ENCODE assay signal across 8 mouse cellular contexts in genomic region chr4:44004126-44004525, GRCm38 (mm10). TPM values are rescaled to one million over a fixed set of nuclear protein-coding genes. Genes with fewer than 3 reads are reported as not detected.
DNase-seq lines count a peak whose midpoint lies in the region; ATAC-seq and TF ChIP-seq lines count a peak whose summit lies in the region.

Clta (plus strand) TSS chr4:44004452.

- no peak within 1 kb of the TSS for H3K4me2 ChIP-seq in intestine, embryonic 15.5 days (replicated peaks)

- no peaks in the 10 kb centered on the region for H3K27me3 ChIP-seq in intestine, embryonic 15.5 days (replicated peaks)
- H3K27me3 ChIP-seq in megakaryocyte, embryonic 14.5 days (replicated peaks): no peaks in the 10 kb centered on the region

- intact Hi-C loops in left cerebral cortex, adult 2 months (cut with DNase I): no loop called here
- intact Hi-C loops in gastrocnemius, postnatal 36 days (cut with DNase I): no loop called here

- H3K4me3 ChIP-seq in left cerebral cortex, adult 2 months: no peak within 1 kb of the TSS
- H3K4me3 ChIP-seq in brown adipose tissue, adult 24 weeks (ENCODE audit: insufficient read depth, low read depth, low read length): no peak within 1 kb of the TSS
- H3K4me3 ChIP-seq in intestine, embryonic 15.5 days (replicated peaks): no peak within 1 kb of the TSS
- H3K4me3 ChIP-seq in megakaryocyte, embryonic 14.5 days (replicated peaks): no peak within 1 kb of the TSS

- no peak within 1 kb of the TSS for H3K9ac ChIP-seq in intestine, embryonic 15.5 days

- H3K27ac ChIP-seq in left cerebral cortex, adult 2 months: no peak within 1 kb of the TSS
- H3K27ac ChIP-seq in brown adipose tissue, adult 24 weeks (replicated peaks; ENCODE audit: low read depth, low read length): no peak within 1 kb of the TSS
- no peak within 1 kb of the TSS for H3K27ac ChIP-seq in intestine, embryonic 15.5 days

- H3K36me3 ChIP-seq in intestine, embryonic 15.5 days: no peaks in the 10 kb centered on the region
- H3K36me3 ChIP-seq in megakaryocyte, embryonic 14.5 days (replicated peaks; ENCODE audit: low read length): peaks cover 8% of the 10 kb centered on the region

- no peak for DNase-seq in left cerebral cortex, adult 2 months (ENCODE audit: extremely low spot score in 1 of 2, low spot score in 2 of 2)
- no peak for DNase-seq in left cerebral cortex, adult 11 months (ENCODE audit: low spot score)
- no peak for DNase-seq in gastrocnemius, postnatal 36 days
- no peak for DNase-seq in cerebellum, adult 9-11 months
- no peak for DNase-seq in cerebellum, adult 18-20 months

- 88% methylated on average over 5 of the region's 5 CpGs for WGBS in intestine, embryonic 15.5 days

- no peak for TF ChIP-seq CTCF in left cerebral cortex, adult 2 months (IDR thresholded peaks at IDR 0.05)

- peak; percentile 67; the same call in 1 of the 2 replicates for ATAC-seq in intestine, embryonic 15.5 days

- H3K4me1 ChIP-seq in brown adipose tissue, adult 24 weeks (ENCODE audit: control insufficient read depth, insufficient read depth, insufficient read length, low read length): no peaks in the 10 kb centered on the region
- no peaks in the 10 kb centered on the region for H3K4me1 ChIP-seq in intestine, embryonic 15.5 days (replicated peaks)
- H3K4me1 ChIP-seq in megakaryocyte, embryonic 14.5 days: peaks cover 8% of the 10 kb centered on the region

- no peaks in the 10 kb centered on the region for H3K9me3 ChIP-seq in intestine, embryonic 15.5 days
- peaks cover 17% of the 10 kb centered on the region for H3K9me3 ChIP-seq in megakaryocyte, embryonic 14.5 days

RNA-seq across cellular contexts. Expression of gene Clta, which starts in this region (rescaled TPM):
- total RNA-seq in left cerebral cortex, adult 2 months (2021): 100 to 1,000 TPM; 269 to 274 TPM
- polyA plus RNA-seq in brown adipose tissue, adult 24 weeks (2012; ENCODE audit: insufficient read depth, insufficient read length, missing spikeins): 97.5 and 140 TPM in 2 replicates
- 10 to 100 TPM; 46.3 to 49.3 TPM for total RNA-seq in gastrocnemius, postnatal 36 days (2021)
- polyA plus RNA-seq in intestine, embryonic 15.5 days (2015; fragmentation: Nextera tagmentation; extraction: Ambion mirVana): 260 and 272 TPM in 2 replicates
- polyA plus RNA-seq in megakaryocyte, embryonic 14.5 days (2012; ENCODE audit: insufficient read depth, low replicate concordance): 132 and 432 TPM in 2 replicates

Comparison
In these comparisons a context has a peak if more than half of its experiments do, and no peak if none do; other contexts are left out.
1. RNA of gene Clta (total RNA-seq): 269 to 274 TPM in left cerebral cortex, adult 2 months; 46.3 to 49.3 TPM in gastrocnemius, postnatal 36 days; every median in the first group is over 4 times any median in the second.